Mouse (Mus musculus): ENCODE results near the gene Gjb2.
A peak's percentile ranks its signal among the peaks of the same experiment; 100 is the strongest.

The Gjb2 gene

GRCm38 (mm10) chr14:57104106-57105023 is at the start of gene Gjb2:
TSS of gene Gjb2 (minus strand) at chr14:57104702.
- no peak for DNase-seq (ENCODE audit: low spot score in 2 of 2)

- DNase-seq (ENCODE audit: low spot score in 2 of 2): no peak
Observed at GRCm38 (mm10) chr14:57145741-57146140, 41.2 kb upstream of the Gjb2 start.

GRCm38 (mm10) chr14:57135265-57135664 is 30.8 kb upstream of the Gjb2 start:
- no peak for DNase-seq (ENCODE audit: low spot score in 2 of 2)

GRCm38 (mm10) chr14:57133161-57133661 is 28.7 kb upstream of the Gjb2 start, which contains the start of gene Gjb6:
TSS of gene Gjb6 (minus strand) at chr14:57133611.
- no peak for DNase-seq (ENCODE audit: low spot score in 2 of 2)

GRCm38 (mm10) chr14:57127383-57127782 is 22.9 kb upstream of the Gjb2 start:
- DNase-seq (ENCODE audit: low spot score in 2 of 2): no peak

GRCm38 (mm10) chr14:57122295-57122694 is 17.8 kb upstream of the Gjb2 start:
- DNase-seq (ENCODE audit: low spot score in 2 of 2): no peak

GRCm38 (mm10) chr14:57115823-57116544 is 11.5 kb upstream of the Gjb2 start, which contains the start of gene Gm4491:
TSS of gene Gm4491 (minus strand) at chr14:57115883.
- DNase-seq (ENCODE audit: low spot score in 2 of 2): no peak

- peak in 1 of 2 experiments; percentile 14 for DNase-seq (ENCODE audit: low spot score in 2 of 2)
Observed at GRCm38 (mm10) chr14:57109194-57109593, 4.7 kb upstream of the Gjb2 start.

- DNase-seq (ENCODE audit: low spot score in 2 of 2): no peak
Observed at GRCm38 (mm10) chr14:57107916-57108315, 3.4 kb upstream of the Gjb2 start.

- no peak for DNase-seq (ENCODE audit: low spot score in 2 of 2)
Observed at GRCm38 (mm10) chr14:57107091-57107490, 2.6 kb upstream of the Gjb2 start.

GRCm38 (mm10) chr14:57105721-57106120 is 1.2 kb upstream of the Gjb2 start:
- no peak for DNase-seq (ENCODE audit: low spot score in 2 of 2)

GRCm38 (mm10) chr14:57105111-57105510 is 609 bp upstream of the Gjb2 start:
- no peak for DNase-seq (ENCODE audit: low spot score in 2 of 2)

GRCm38 (mm10) chr14:57103711-57104105 is 794 bp downstream of the Gjb2 start:
- DNase-seq (ENCODE audit: low spot score in 2 of 2): peak in 1 of 2 experiments; percentile 17

GRCm38 (mm10) chr14:57103121-57103520 is 1.4 kb downstream of the Gjb2 start:
- DNase-seq (ENCODE audit: low spot score in 2 of 2): no peak

- DNase-seq (ENCODE audit: low spot score in 2 of 2): no peak
Observed at GRCm38 (mm10) chr14:57101623-57102022, 2.9 kb downstream of the Gjb2 start.

- DNase-seq (ENCODE audit: low spot score in 2 of 2): no peak
Observed at GRCm38 (mm10) chr14:57095855-57096254, 8.6 kb downstream of the Gjb2 start.

- DNase-seq (ENCODE audit: low spot score in 2 of 2): peak; percentile 27 to 33
Observed at GRCm38 (mm10) chr14:57093029-57093428, 11.5 kb downstream of the Gjb2 start.

- DNase-seq (ENCODE audit: low spot score in 2 of 2): no peak
Observed at GRCm38 (mm10) chr14:57090001-57090400, 14.5 kb downstream of the Gjb2 start.

- no peak for DNase-seq (ENCODE audit: low spot score in 2 of 2)
Observed at GRCm38 (mm10) chr14:57089107-57089506, 15.4 kb downstream of the Gjb2 start.

GRCm38 (mm10) chr14:57084180-57084668 is 20.3 kb downstream of the Gjb2 start:
- no peak for DNase-seq (ENCODE audit: low spot score in 2 of 2)

GRCm38 (mm10) chr14:57082863-57083262 is 21.6 kb downstream of the Gjb2 start:
- no peak for DNase-seq (ENCODE audit: low spot score in 2 of 2)

- no peak for DNase-seq (ENCODE audit: low spot score in 2 of 2)
Observed at GRCm38 (mm10) chr14:57075537-57075936, 29.0 kb downstream of the Gjb2 start.

All from natural killer cell, adult 2 months (primary cell).